Mouse (Mus musculus) E14TG2a.4 (cell line): ENCODE results near the gene Slc5a6.
A peak's percentile ranks its signal among the peaks of the same experiment; 100 is the strongest.

Experiments
- H3K27me3 ChIP-seq: 2 replicates; pipeline ENCODE4 v1.6.1; 2014; ENCODE audit warnings: low read length, control low read depth; ENCODE audit not compliant: insufficient read depth
- H3K36me3 ChIP-seq: 2 replicates; pipeline ENCODE4 v1.6.1; 2014; ENCODE audit warnings: low read length, control low read depth; ENCODE audit not compliant: insufficient read depth
- H3K4me1 ChIP-seq: replicated peaks from 2 replicates; pipeline ENCODE4 v1.6.1; 2014; ENCODE audit warnings: low read depth, low read length, control low read depth
- H3K4me3 ChIP-seq: replicated peaks from 2 replicates; pipeline ENCODE4 v1.5.1; 2014; ENCODE audit warnings: mild to moderate bottlenecking, low read length
- H3K9me3 ChIP-seq: 2 replicates; pipeline ENCODE4 v1.6.1; 2014; ENCODE audit warnings: low read length, control low read depth
- CTCF ChIP-seq: conservative IDR thresholded peaks from 2 replicates; pipeline ENCODE4 v1.5.1; 2014; ENCODE audit warnings: low read length
- NANOG ChIP-seq: IDR thresholded peaks from 2 replicates; pipeline ENCODE4 v1.6.1; 2014; ENCODE audit warnings: borderline replicate concordance, low read length, mixed read lengths
- POU5F1 ChIP-seq: IDR thresholded peaks from 2 replicates; pipeline ENCODE4 v1.6.1; 2014; ENCODE audit warnings: low read length, borderline replicate concordance

Gene Slc5a6

DNA sequence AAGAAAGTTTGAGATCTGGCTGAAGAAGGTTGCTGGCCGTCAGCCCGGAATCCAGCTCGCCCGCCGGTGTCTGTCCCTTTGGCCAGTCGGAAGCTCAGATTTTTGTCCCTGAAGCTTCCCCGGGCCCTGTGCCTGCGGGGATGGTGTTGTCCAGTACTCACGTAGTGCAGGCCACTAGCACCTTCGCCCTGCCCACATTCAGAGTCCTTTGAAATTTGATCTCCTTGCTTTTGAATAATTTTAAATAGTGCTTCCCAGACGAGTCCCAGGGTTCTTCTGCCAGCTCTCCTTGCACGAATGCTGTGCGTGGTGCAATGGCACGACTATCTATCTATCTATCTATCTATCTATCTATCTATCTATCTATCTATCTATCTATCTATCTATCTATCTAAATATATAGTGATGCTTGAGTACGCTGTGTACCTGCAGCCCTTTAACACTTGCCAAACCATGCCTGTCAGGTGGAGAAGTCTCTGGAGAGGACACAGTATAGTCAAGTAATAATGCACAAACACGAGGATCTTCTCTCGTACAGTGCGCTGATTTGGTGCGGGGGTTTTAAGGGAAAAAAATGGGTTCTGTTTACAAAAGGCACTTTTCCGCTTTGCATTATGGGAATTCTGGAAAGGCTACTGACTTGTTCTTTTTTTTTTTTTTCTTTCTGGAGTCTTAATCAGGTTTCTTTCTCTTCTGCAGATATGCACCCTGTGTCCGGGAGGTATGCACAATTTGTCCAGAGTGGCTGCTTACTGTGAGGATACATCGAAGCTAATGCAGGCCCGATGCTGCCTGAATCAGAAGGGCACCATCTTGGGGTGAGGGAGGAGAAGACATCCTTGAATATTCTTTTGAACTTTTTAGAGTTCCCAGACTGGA, at the start of gene Slc5a6:
Slc5a6 (minus strand) TSS at position 162 of the 879 bp plus-strand sequence.
- Histone ChIP-seq H3K4me1 (peaks cover 37% of the 10 kb centered on the region), H3K27me3 (0 out of 2 replicates have a peak, but pooled peaks cover 2% of the 10 kb centered on the region), H3K36me3 (peaks cover 33% of the 10 kb centered on the region), H3K4me3 (peak within 1 kb of the TSS; percentile 93), H3K9me3 (no peaks in the 10 kb centered on the region)
- TF ChIP-seq POU5F1: no peak
- no peak for TF ChIP-seq NANOG
- peak; percentile 49 for TF ChIP-seq CTCF

DNA sequence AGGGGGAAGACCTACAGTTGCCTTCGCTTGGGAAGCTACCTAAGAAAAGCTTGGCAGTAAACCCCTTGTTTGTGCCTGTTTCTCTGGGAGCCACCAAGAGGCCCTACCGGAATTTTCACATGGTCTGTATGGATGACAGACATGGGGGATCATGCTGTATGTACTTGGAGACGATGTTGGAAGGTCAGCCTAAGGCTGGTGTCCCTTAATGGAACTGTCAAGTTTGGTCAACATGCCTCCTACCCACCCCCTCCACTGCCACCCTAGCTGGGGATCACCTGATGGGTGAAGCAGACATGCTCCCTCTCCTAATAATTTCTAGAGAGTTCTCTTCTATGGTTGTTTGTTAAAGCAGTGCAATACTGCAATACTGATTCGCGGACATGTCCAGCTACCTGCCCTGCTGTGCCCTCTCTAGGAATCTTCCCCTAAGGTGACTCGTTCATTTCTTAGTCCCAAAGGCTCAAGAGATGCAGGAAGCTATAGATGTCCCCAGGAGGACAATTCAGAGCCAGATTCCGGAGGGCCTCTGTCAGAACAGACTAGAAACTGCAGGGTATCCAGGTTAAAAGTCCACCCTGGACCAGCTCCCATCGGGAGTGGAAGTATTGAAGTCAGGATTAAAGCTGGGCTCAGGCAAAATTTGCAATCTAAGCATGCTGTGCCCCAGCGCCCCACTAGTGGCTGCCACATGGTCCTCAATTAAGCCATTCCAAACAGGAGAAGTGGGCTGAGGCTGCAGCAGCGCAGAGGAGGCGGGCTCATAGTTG, 47.2 kb upstream of the Slc5a6 start:
- no peaks in the 10 kb centered on the region for H3K36me3 ChIP-seq
- peak overlapping the region; percentile 87 for H3K4me3 ChIP-seq
- H3K27me3 ChIP-seq: peaks cover 81% of the 10 kb centered on the region
- H3K4me1 ChIP-seq: peaks cover 36% of the 10 kb centered on the region
- TF ChIP-seq NANOG (no peak), POU5F1 (no peak), CTCF (no peak)
- no peaks in the 10 kb centered on the region for H3K9me3 ChIP-seq

DNA sequence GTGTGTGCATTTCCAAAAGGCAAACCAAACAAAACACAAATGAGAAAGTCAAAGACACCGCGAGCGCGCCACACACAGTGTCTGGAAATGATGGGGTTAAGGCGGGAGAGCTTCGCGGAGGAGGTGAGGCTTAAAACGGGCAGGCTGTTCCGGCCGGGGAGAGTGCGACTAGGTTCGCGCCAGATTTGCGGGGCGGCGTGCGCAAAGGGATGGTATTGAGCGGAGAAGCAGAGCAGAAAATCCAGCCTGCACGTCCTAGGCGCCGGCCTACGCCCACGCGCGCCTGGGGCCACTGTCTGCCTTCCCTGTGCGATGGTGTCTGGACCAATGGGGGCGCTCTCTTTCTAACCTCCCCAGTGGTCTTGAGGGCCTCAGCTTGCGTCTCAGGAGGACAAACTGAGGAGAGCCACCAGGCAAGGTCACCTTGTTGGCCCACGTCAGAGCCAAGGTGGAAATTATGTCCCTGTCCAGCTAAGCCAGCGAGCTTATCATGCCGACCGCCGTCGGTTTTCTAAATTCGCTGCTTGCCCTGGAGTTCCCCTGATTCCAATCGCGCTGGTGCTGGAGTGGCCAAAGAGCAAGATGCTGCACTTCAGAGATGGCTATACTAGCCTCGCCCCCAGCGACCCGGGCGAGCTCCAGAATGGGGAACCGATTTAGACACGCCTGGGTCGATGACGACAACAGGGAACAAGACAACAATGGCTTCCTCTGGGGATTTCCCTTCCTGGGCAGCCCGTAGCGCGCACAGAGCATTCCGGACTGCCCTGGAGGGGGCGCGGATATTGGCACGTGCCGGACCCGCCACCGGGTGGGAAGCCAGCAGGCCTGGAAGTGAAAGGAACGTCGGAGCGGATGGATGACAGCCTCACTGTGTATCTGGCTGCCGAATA, 46.3 kb upstream of the Slc5a6 start:
- peaks cover 89% of the 10 kb centered on the region for H3K27me3 ChIP-seq
- H3K36me3 ChIP-seq: no peaks in the 10 kb centered on the region
- H3K4me3 ChIP-seq: peak overlapping the region; percentile 87
- H3K4me1 ChIP-seq: peaks cover 38% of the 10 kb centered on the region
- no peaks in the 10 kb centered on the region for H3K9me3 ChIP-seq
- TF ChIP-seq CTCF: no peak
- TF ChIP-seq POU5F1: no peak
- TF ChIP-seq NANOG: no peak

DNA sequence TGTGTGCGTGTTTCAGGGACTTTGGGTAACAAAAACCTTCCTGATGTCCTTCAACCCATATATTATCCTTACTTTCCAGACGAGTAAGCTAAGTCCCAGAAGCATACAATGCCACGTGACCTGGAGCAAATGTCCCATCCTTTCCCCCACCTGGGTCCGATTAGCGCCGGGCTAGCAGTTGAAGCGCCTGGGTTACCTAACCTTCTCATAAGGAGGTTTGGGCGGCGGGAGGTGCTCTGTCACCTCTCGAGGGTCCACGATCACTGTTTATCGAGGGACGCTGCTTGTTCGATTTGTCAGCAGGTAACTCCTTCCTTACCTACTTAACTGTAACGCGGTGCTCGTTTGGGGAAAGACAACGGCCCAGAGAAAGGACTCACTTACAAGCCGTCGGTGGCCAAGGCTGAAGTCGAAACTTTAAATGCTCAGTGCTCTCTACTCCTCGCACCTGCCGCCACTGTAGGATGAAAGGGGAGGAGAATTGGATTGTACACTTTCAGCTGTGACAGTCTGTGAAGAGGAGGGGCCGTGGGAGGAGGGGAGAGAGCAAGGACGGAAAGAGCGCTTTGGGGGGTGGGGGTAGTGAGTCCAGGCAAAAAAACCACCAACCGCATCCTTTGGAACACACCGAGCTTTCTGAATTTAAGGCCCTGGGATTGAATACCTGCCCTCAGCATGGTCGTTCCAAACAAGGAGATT, 45.5 kb upstream of the Slc5a6 start:
- H3K27me3 ChIP-seq: peaks cover 97% of the 10 kb centered on the region
- peak overlapping the region; percentile 87 for H3K4me3 ChIP-seq
- H3K9me3 ChIP-seq: no peaks in the 10 kb centered on the region
- H3K36me3 ChIP-seq: no peaks in the 10 kb centered on the region
- TF ChIP-seq POU5F1 (no peak), NANOG (no peak), CTCF (no peak)
- H3K4me1 ChIP-seq: peaks cover 46% of the 10 kb centered on the region

DNA sequence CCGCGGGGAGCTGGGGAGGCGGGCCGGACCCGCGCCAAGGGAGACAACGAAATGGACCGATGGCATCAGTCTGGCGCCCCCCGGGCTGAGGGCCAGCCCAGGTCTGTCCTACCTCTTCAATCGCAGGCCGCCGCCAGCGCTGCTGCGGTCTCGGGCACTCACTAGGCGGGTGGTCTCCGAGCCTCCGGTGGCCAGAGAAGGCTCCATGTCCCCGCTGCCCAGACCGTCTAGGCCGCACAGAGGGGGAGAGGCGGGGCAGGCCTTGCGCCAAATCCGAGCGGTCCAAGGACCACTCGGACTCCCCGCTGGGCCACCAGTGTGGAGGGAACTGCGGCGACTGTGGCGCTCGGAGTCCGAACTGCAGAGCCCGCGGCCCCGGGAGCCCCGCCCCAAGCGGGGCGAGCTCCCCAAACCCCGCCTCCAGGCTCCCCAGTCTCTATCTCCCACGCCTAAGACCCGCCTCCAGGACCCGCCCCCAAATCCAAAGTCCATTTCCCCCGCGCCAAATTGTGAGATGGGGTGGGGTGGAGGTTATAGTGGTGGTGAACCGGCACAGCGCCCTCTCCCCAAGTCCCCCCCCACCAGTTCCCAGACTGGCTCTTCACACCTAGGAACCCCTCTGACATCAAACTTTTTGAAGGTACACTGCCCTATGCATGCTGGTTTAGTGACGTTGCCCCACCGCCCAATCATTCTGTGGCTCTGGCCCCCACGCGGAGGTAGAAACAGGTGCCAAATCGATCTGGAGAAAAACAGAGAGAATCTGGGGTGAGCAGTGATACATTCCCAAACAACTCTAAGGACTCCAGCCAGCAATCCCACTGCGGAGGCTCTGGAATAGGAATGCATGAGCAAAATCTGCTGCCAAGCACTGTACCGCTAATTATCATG, 44.7 kb upstream of the Slc5a6 start:
- Histone ChIP-seq H3K4me3 (peak overlapping the region; percentile 87), H3K27me3 (peaks cover 98% of the 10 kb centered on the region), H3K4me1 (peaks cover 52% of the 10 kb centered on the region), H3K9me3 (no peaks in the 10 kb centered on the region), H3K36me3 (no peaks in the 10 kb centered on the region)
- no peak for TF ChIP-seq POU5F1
- no peak for TF ChIP-seq NANOG
- no peak for TF ChIP-seq CTCF

DNA sequence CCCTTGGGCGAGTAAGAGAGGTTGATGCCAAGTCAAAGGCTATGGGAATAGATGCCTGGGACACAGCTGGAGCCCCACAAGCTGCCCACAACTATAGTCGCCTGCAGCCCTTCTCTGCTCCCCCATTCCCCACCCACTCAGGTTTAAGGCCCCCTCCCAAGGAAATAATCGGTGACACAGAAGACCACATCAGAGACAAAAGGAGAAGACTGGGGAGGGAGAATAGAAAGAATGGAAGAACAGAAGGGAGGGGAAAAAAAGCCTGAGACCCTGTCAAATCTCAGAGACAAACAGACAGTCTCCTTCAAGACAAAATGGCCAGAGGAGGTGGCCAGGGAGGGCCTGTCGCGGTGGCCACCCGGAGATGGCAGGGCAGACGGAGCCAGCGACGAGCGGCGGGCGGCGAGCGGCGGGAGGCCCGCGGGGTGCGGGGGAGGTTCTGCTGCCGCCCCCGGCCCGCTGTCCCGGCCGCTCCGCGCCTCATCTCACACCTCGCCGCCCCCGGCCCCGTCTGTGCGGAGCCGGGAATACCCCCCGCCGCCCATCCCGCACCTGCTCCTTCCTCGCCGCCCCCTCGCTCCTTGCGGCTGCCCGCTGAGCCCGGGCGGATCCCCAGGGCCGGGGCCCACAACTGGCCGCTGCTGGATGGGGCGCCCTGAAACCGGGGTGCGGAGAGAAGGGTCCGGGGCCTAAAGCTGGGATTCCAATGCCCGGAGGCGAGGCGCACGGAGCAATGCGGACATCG, 43.7 kb upstream of the Slc5a6 start:
- H3K9me3 ChIP-seq: no peaks in the 10 kb centered on the region
- peaks cover 60% of the 10 kb centered on the region for H3K4me1 ChIP-seq
- no peaks in the 10 kb centered on the region for H3K36me3 ChIP-seq
- TF ChIP-seq CTCF (no peak), POU5F1 (no peak), NANOG (no peak)
- H3K27me3 ChIP-seq: peaks cover 98% of the 10 kb centered on the region
- H3K4me3 ChIP-seq: peak overlapping the region; percentile 87

DNA sequence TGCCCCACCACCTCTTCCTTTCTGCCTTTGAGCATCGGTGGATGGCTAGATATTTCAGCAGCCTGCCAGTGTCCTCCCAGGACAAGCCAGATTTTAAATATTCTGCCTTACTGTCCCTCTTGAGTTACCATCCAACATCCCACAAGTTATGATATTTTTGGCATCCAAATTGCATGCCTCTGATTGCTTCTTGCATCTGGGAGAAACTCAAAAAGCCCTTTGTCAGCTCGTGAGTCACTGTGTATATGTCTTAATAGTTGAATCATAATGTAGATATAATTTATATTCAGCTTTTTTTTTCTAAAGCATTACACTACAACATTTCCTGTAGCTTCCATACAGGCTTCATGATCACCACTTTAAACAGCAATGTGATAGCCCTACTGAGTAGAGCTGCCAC, 38.4 kb upstream of the Slc5a6 start:
- peaks cover 66% of the 10 kb centered on the region for H3K27me3 ChIP-seq
- H3K9me3 ChIP-seq: no peaks in the 10 kb centered on the region
- H3K4me1 ChIP-seq: peaks cover 32% of the 10 kb centered on the region
- TF ChIP-seq NANOG (no peak), POU5F1 (no peak), CTCF (no peak)
- H3K4me3 ChIP-seq: no peak overlapping the region
- no peaks in the 10 kb centered on the region for H3K36me3 ChIP-seq
